Mouse (Mus musculus) CH12.LX (cell line): ENCODE data around the gene Slc25a21. TPM values are rescaled to one million over a fixed set of nuclear protein-coding genes. Genes with fewer than 3 reads are reported as not detected.

Source experiments
- DNase-seq: peaks from one replicate; pipeline ENCODE4 v3.0.0-alpha.2; 2013; ENCODE audit errors: extremely low read depth
- H3K27ac ChIP-seq: 2 replicates; pipeline ENCODE4 v1.5.1; 2012; ENCODE audit warnings: low read depth, mild to moderate bottlenecking, control low read depth, moderate library complexity; ENCODE audit not compliant: insufficient read depth
- H3K27me3 ChIP-seq: replicated peaks from 2 replicates; pipeline ENCODE3; 2012; ENCODE audit warnings: inconsistent platforms
- H3K36me3 ChIP-seq, 2 experiments: replicated peaks in 1 of 2; 2 replicates each; pipeline versions ENCODE3 to v1.6.1; 2012; ENCODE audit warnings: inconsistent platforms in 1 of 2, low read length in 1 of 2, mild to moderate bottlenecking in 1 of 2, mixed read lengths in 1 of 2, moderate library complexity in 1 of 2; ENCODE audit not compliant: control insufficient read depth in 1 of 2, insufficient read depth in 1 of 2
- H3K4me1 ChIP-seq, 2 experiments: 2 replicates each; pipeline ENCODE4 v1.6.1; 2012; ENCODE audit warnings: inconsistent platforms in 1 of 2, moderate library complexity in 1 of 2; ENCODE audit not compliant: insufficient read depth in 2 of 2, control insufficient read depth in 1 of 2
- H3K4me2 ChIP-seq: 2 replicates; pipeline ENCODE4 v1.6.1; 2012; ENCODE audit warnings: low read depth, mild to moderate bottlenecking, control low read depth; ENCODE audit not compliant: poor library complexity, insufficient read depth, severe bottlenecking
- H3K4me3 ChIP-seq, 3 experiments: fragments of 150-350 bp in 1 of 3; sonication (generic) in 1 of 3; replicated peaks in 1 of 3; 2 replicates each; pipeline versions ENCODE3 to v1.5.1; 2011 to 2012; ENCODE audit warnings: low read depth in 2 of 3, low read length in 2 of 3, mild to moderate bottlenecking in 2 of 3, moderate library complexity in 2 of 3, control low read depth in 1 of 3, improper control_type of control experiment in 1 of 3, inconsistent platforms in 1 of 3, mixed read lengths in 1 of 3; ENCODE audit not compliant: poor library complexity in 1 of 3
- H3K79me2 ChIP-seq: replicated peaks from 2 replicates; pipeline ENCODE4 v1.6.1; 2012; ENCODE audit warnings: mild to moderate bottlenecking, moderate library complexity; ENCODE audit not compliant: control insufficient read depth, poor library complexity, insufficient read depth, severe bottlenecking; ENCODE audit errors: extremely low read depth
- H3K9ac ChIP-seq: 2 replicates; pipeline ENCODE4 v1.6.1; 2012; ENCODE audit warnings: low read depth, mild to moderate bottlenecking, control low read depth, moderate library complexity; ENCODE audit not compliant: insufficient read depth
- H3K9me3 ChIP-seq: replicated peaks from 2 replicates; pipeline ENCODE3; 2012; ENCODE audit warnings: low read length, inconsistent platforms, mixed read lengths
- BHLHE40 ChIP-seq: IDR thresholded peaks from 2 replicates; pipeline ENCODE4 v1.6.1; 2011; ENCODE audit warnings: mild to moderate bottlenecking, low read depth, low read length, improper control_type of control experiment
- CHD1 ChIP-seq: IDR thresholded peaks from 2 replicates; pipeline ENCODE4 v1.6.1; 2012; ENCODE audit warnings: low read depth, low read length, improper control_type of control experiment, inconsistent platforms
- ELF1 ChIP-seq: IDR thresholded peaks from 2 replicates; pipeline ENCODE4 v1.6.1; 2014; ENCODE audit warnings: low read depth, mild to moderate bottlenecking, inconsistent platforms, low read length, improper control_type of control experiment
- HCFC1 ChIP-seq: IDR thresholded peaks from 2 replicates; pipeline ENCODE4 v1.6.1; 2012; ENCODE audit warnings: low read depth, mild to moderate bottlenecking, inconsistent platforms, low read length, improper control_type of control experiment
- IRF4 ChIP-seq: IDR thresholded peaks from 2 replicates; pipeline ENCODE4 v1.6.1; 2014; ENCODE audit warnings: low read depth, mild to moderate bottlenecking, inconsistent platforms, low read length, improper control_type of control experiment
- JUN ChIP-seq: IDR thresholded peaks from 2 replicates; pipeline ENCODE4 v1.6.1; 2011; ENCODE audit warnings: low read depth, mild to moderate bottlenecking, low read length, improper control_type of control experiment, moderate library complexity; ENCODE audit not compliant: insufficient read depth
- JUND ChIP-seq: conservative IDR thresholded peaks from 2 replicates; pipeline ENCODE4 v1.6.1; 2011; ENCODE audit warnings: low read depth, low read length, improper control_type of control experiment
- MAFK ChIP-seq: IDR thresholded peaks from 2 replicates; pipeline ENCODE4 v1.6.1; 2011; ENCODE audit warnings: low read length, improper control_type of control experiment; ENCODE audit not compliant: insufficient replicate concordance
- MEF2A ChIP-seq: IDR thresholded peaks from 2 replicates; pipeline ENCODE4 v1.6.1; 2014; ENCODE audit warnings: low read depth, mild to moderate bottlenecking, inconsistent platforms, low read length, improper control_type of control experiment, borderline replicate concordance
- NELFE ChIP-seq: IDR thresholded peaks from 2 replicates; pipeline ENCODE4 v1.6.1; 2011; ENCODE audit warnings: low read depth, low read length, improper control_type of control experiment
- PAX5 ChIP-seq: IDR thresholded peaks from 2 replicates; pipeline ENCODE4 v1.6.1; 2012; ENCODE audit warnings: low read length, inconsistent platforms, mixed read lengths
- RCOR1 ChIP-seq: conservative IDR thresholded peaks from 2 replicates; pipeline ENCODE4 v1.6.1; 2012; ENCODE audit warnings: low read depth, mild to moderate bottlenecking, inconsistent platforms, low read length, improper control_type of control experiment
- SIN3A ChIP-seq: IDR thresholded peaks from 2 replicates; pipeline ENCODE4 v1.6.1; 2012; ENCODE audit warnings: low read length, improper control_type of control experiment, inconsistent platforms
- SMC3 ChIP-seq: IDR thresholded peaks from 2 replicates; pipeline ENCODE4 v1.6.1; 2011; ENCODE audit warnings: low read depth, low read length, improper control_type of control experiment
- TBP ChIP-seq: conservative IDR thresholded peaks from 2 replicates; pipeline ENCODE4 v1.6.1; 2011; ENCODE audit warnings: low read depth, low read length, improper control_type of control experiment
- TCF12 ChIP-seq: IDR thresholded peaks from 2 replicates; pipeline ENCODE4 v1.6.1; 2014; ENCODE audit warnings: low read depth, mild to moderate bottlenecking, inconsistent platforms, low read length, improper control_type of control experiment
- ZC3H11A ChIP-seq: IDR thresholded peaks from 2 replicates; pipeline ENCODE4 v1.6.1; 2012; ENCODE audit warnings: low read depth, mild to moderate bottlenecking, inconsistent platforms, low read length, improper control_type of control experiment
- ZKSCAN1 ChIP-seq: IDR thresholded peaks from 2 replicates; pipeline ENCODE4 v1.6.1; 2012; ENCODE audit warnings: low read depth, inconsistent platforms, low read length, improper control_type of control experiment, borderline replicate concordance
- ZMIZ1 ChIP-seq: IDR thresholded peaks from 2 replicates; pipeline ENCODE4 v1.6.1; 2012; ENCODE audit warnings: low read depth, mild to moderate bottlenecking, inconsistent platforms, low read length, improper control_type of control experiment
- dilution Hi-C: fragments of 300-500 bp; cut with MboI; formaldehyde crosslinking; loops from 2 replicates; pipeline ENCODE4 v1.14.3; 2020; ENCODE audit warnings: low sequenced_read_pairs; ENCODE audit not compliant: extremely low pct_unique_long_range_greater_than_20kb, extremely low pct_ligation_motif_present
- in situ Hi-C: fragments of 300-500 bp; cut with MboI; formaldehyde crosslinking; loops from 3 replicates; pipeline ENCODE4 v1.14.3; 2019; ENCODE audit warnings: low sequenced_read_pairs, low pct_ligation_motif_present, low pct_unique_long_range_greater_than_20kb, mixed read lengths
- polyA plus RNA-seq: library from polyadenylated mRNA; unstranded; fragments of >175 nt; gene quantifications from 2 replicates; pipeline ENCODE4 v1.2.1, GENCODE M21; 2012; ENCODE audit warnings: low read depth; ENCODE audit not compliant: insufficient read length
- total RNA-seq, 2 experiments: library from RNA; depleted of rRNA; stranded (reverse); fragments of 300-350 nt in 1 of 2; fragments of >200 nt in 1 of 2; gene quantifications; 2 replicates each; pipeline ENCODE4 v1.2.3; 2012 to 2014

The Slc25a21 gene
- total and polyA plus RNA-seq, 3 experiments: not detected

GRCm38 (mm10) chr12:56697785-56698184 lies 499.5 kb downstream of the Slc25a21 start:
- DNase-seq: no peak
- Histone ChIP-seq H3K4me3 (no peak overlapping the region), H3K79me2 (no peaks in the 10 kb centered on the region), H3K36me3 (no peaks in the 10 kb centered on the region), H3K27ac (no peak overlapping the region), H3K9me3 (peaks cover 8% of the 10 kb centered on the region), H3K27me3 (no peaks in the 10 kb centered on the region), H3K4me1 (no peaks in the 10 kb centered on the region), H3K9ac (no peak overlapping the region), H3K4me2 (no peak overlapping the region)
- dilution Hi-C loops: no loop called here
- in situ Hi-C loops: loop anchor here (25.0 kb wide), 1 partner anchor 490 kb away; the partner anchor contains the start of gene Slc25a21
- TF ChIP-seq HCFC1: no peak
- no peak for TF ChIP-seq BHLHE40
- no peak for TF ChIP-seq ZC3H11A
- TF ChIP-seq CHD1: no peak
- TF ChIP-seq JUND: no peak
- TF ChIP-seq ZKSCAN1: no peak
- TF ChIP-seq TBP: no peak
- TF ChIP-seq NELFE: no peak
- TF ChIP-seq TCF12: no peak
- TF ChIP-seq ZMIZ1: no peak
- TF ChIP-seq SMC3: no peak
- TF ChIP-seq RCOR1: no peak
- TF ChIP-seq IRF4: no peak
- TF ChIP-seq MEF2A: no peak
- TF ChIP-seq SIN3A: no peak

- dilution Hi-C loops: no loop called here
- no peaks in the 10 kb centered on the region for H3K27me3 ChIP-seq
- no peak overlapping the region for H3K9ac ChIP-seq
- in situ Hi-C loops: loop anchor here (25.0 kb wide), 1 partner anchor 490 kb away; the partner anchor contains the start of gene Slc25a21
- no peaks in the 10 kb centered on the region for H3K79me2 ChIP-seq
- no peaks in the 10 kb centered on the region for H3K36me3 ChIP-seq
- H3K4me2 ChIP-seq: no peak overlapping the region
- peaks cover 8% of the 10 kb centered on the region for H3K9me3 ChIP-seq
- no peak overlapping the region for H3K27ac ChIP-seq
- no peak overlapping the region for H3K4me3 ChIP-seq
- no peaks in the 10 kb centered on the region for H3K4me1 ChIP-seq
- no peak for DNase-seq
- TF ChIP-seq TCF12 (no peak), JUN (no peak), NELFE (no peak), JUND (no peak), TBP (no peak), ELF1 (no peak), SIN3A (no peak), PAX5 (no peak), MAFK (no peak)
- TF ChIP-seq, all 38 proteins: peak for 0
Measured at GRCm38 (mm10) chr12:56697011-56697740, 500.1 kb downstream of the Slc25a21 start.
